Mouse (Mus musculus) G1E (cell line): ENCODE data around the gene 4930455H04Rik. TPM values are rescaled to one million over a fixed set of nuclear protein-coding genes. Genes with fewer than 3 reads are reported as not detected.

Experiments
- ATAC-seq: 2 replicates; pipeline ENCODE4 v1.8.0; 2016; ENCODE audit warnings: mild to moderate bottlenecking; ENCODE audit not compliant: insufficient number of reproducible peaks, poor library complexity, low FRiP score, severe bottlenecking; ENCODE audit errors: extremely low read depth
- DNase-seq: peaks from one replicate; pipeline ENCODE4 v3.0.0; 2012; ENCODE audit warnings: low spot score
- H3K27me3 ChIP-seq: 2 replicates; pipeline ENCODE4 v1.6.1; 2012; ENCODE audit warnings: mild to moderate bottlenecking, low read length, inconsistent platforms; ENCODE audit not compliant: insufficient read depth
- H3K36me3 ChIP-seq: replicated peaks from 2 replicates; pipeline ENCODE3; 2012; ENCODE audit warnings: mild to moderate bottlenecking, inconsistent platforms
- H3K4me1 ChIP-seq: 2 replicates; pipeline ENCODE4 v1.6.1; 2012; ENCODE audit warnings: low read depth, low read length, inconsistent platforms, mixed read lengths; ENCODE audit not compliant: insufficient read depth
- H3K4me3 ChIP-seq: 2 replicates; pipeline ENCODE4 v1.5.1; 2012; ENCODE audit warnings: low read depth, mild to moderate bottlenecking, inconsistent platforms, low read length, moderate library complexity, mixed read lengths
- H3K9me3 ChIP-seq: replicated peaks from 2 replicates; pipeline ENCODE4 v1.6.1; 2012; ENCODE audit warnings: inconsistent platforms
- CTCF ChIP-seq: IDR thresholded peaks from 2 replicates; pipeline ENCODE4 v1.5.1; 2012; ENCODE audit warnings: low read depth, low read length, inconsistent platforms, mixed read lengths
- GATA1 ChIP-seq: IDR thresholded peaks from 2 replicates; pipeline ENCODE4 v1.6.1; 2012; ENCODE audit warnings: borderline replicate concordance, low read length, inconsistent platforms, mixed read lengths
- GATA2 ChIP-seq: IDR thresholded peaks from 2 replicates; pipeline ENCODE4 v1.6.1; 2012; ENCODE audit warnings: low read depth, low read length, inconsistent platforms, borderline replicate concordance
- POLR2AphosphoS5 ChIP-seq: IDR thresholded peaks from 2 replicates; pipeline ENCODE4 v1.6.1; 2012; ENCODE audit warnings: low read depth, low read length, inconsistent platforms; ENCODE audit not compliant: insufficient replicate concordance
- TAL1 ChIP-seq: conservative IDR thresholded peaks from 2 replicates; pipeline ENCODE4 v1.6.1; 2012; ENCODE audit warnings: low read depth, low read length, inconsistent platforms, mixed read lengths
- polyA plus RNA-seq: library from polyadenylated mRNA; stranded (reverse); fragments of >175 nt; gene quantifications from 2 replicates; pipeline ENCODE4 v1.2.3, GENCODE M21; 2012
- total RNA-seq, 2 experiments: library from RNA; stranded (forward) in 1 of 2; stranded (reverse) in 1 of 2; fragments of 200-1000 nt in 1 of 2; fragments of >200 nt in 1 of 2; fragmentation: Nextera tagmentation in 1 of 2; gene quantifications; 2 replicates each; pipeline ENCODE4 v1.2.3; 2014 to 2017

The 4930455H04Rik gene
- total and polyA plus RNA-seq, 3 experiments = not detected

DNA sequence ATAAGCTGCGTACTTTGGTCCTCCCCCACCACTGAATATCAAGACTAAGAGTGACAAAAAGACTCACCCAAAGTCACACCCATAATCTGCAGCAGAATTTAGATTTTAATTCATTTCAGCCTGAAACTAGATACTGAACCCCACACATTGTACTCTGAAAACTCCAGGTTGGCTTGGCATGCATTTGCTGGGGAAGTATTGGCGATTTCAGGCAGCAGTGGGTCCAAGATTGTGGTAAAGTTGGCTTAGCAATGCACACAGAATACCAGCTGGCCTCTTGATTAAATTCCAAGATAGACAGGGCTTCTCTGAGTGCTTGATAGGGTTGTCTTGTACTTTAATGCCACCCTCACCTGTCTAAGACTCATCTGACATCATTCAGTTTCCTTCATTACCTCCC lies 24.9 kb downstream of the 4930455H04Rik start:
- DNase-seq (no peak), ATAC-seq (no peak)
- H3K27me3 ChIP-seq = peaks cover 5% of the 10 kb centered on the region; the same call in 1 of the 2 replicates
- H3K4me1 ChIP-seq = no peaks in the 10 kb centered on the region
- TF ChIP-seq POLR2AphosphoS5 (no peak), TAL1 (no peak), CTCF (no peak), GATA2 (no peak), GATA1 (no peak)
- H3K4me3 ChIP-seq = no peak overlapping the region
- no peaks in the 10 kb centered on the region for H3K9me3 ChIP-seq
- H3K36me3 ChIP-seq = no peaks in the 10 kb centered on the region

DNA sequence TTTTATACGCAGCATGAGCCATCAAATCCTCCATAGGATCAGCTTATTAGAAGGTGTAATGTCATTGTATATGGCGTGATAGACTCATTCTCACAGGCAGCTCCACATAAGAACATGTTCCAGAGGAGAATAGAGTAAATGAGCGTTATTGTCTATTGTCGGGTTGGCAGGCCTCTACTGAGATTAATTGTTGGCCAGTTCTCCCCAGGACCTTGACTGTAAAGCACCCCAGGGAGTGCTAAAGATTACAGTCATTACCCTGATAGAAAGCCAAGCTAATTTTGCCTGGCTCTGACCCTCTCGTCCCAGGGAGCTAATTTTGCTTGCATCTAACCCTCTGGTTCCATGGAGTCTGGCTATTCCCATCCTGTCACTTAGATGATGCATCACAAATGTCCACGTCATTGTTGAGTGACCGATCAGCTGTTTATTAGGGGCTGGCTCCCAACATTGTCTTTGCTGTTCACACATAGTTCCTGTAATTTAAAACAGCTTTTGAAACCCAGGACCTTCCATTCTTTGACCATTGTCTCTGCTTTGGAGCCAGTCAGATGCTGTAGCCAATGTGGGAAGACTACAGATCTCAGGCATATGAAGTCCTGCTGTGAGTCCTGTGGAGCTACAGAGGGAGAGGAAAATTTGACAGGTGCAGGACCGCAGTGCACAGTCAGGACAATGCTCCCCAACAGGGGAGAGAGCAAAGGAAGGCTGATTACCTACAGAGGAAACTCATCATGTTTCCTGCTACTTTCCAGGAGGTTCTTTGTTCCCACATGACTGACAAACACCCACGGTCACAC lies 33.8 kb downstream of the 4930455H04Rik start:
- Histone ChIP-seq H3K36me3 (no peaks in the 10 kb centered on the region), H3K4me1 (no peaks in the 10 kb centered on the region), H3K27me3 (no peaks in the 10 kb centered on the region), H3K4me3 (no peak overlapping the region), H3K9me3 (no peaks in the 10 kb centered on the region)
- ATAC-seq (no peak), DNase-seq (no peak)
- no peak for TF ChIP-seq GATA2
- no peak for TF ChIP-seq TAL1
- no peak for TF ChIP-seq GATA1
- no peak for TF ChIP-seq CTCF
- TF ChIP-seq POLR2AphosphoS5 = no peak

DNA sequence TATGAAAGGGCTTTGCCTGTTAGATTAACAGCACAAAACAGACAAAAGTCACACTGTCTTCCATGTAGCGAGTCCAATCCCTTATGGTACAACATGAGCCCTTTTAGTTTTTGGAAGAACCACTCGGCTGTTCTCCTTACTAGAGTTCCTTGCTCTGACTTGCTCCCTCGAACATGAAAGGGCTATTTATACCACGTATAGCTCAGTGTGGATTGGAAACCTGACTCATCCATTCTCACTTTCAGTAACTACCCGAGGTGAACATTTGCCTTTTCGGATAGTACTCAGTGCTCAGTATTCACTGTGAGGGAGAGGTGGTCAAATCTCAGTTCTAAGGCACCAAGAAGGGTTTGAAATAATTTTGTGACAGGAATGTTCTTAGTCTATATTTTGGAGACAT lies 35.3 kb downstream of the 4930455H04Rik start:
- Histone ChIP-seq H3K4me1 (no peaks in the 10 kb centered on the region), H3K9me3 (no peaks in the 10 kb centered on the region), H3K36me3 (no peaks in the 10 kb centered on the region), H3K4me3 (no peak overlapping the region), H3K27me3 (no peaks in the 10 kb centered on the region)
- TF ChIP-seq TAL1 (no peak), GATA1 (no peak), CTCF (no peak), POLR2AphosphoS5 (no peak), GATA2 (no peak)
- ATAC-seq (no peak), DNase-seq (no peak)

DNA sequence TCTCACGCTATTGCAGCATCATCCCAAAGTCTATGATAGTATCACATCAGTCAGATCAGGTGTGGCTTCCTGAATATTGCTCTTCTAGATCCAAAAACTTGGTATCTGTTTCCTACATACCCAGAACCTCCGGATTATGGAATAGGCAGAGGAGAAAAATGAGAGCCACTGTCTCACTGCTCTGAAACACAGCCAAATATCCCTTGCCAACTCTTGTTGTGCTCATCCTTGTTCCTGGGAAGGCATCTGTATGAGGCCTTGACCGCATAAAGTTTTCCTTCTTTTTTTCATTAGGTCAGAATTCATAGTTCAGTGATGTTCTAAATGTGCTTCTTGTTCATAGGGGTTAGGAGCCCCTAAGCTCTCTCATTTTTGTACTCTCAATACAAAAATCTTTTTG lies 38.6 kb downstream of the 4930455H04Rik start:
- DNase-seq (no peak), ATAC-seq (no peak)
- H3K9me3 ChIP-seq = no peaks in the 10 kb centered on the region
- TF ChIP-seq TAL1 (no peak), CTCF (no peak), GATA1 (no peak), POLR2AphosphoS5 (no peak)
- no peaks in the 10 kb centered on the region for H3K4me1 ChIP-seq
- H3K4me3 ChIP-seq = no peak overlapping the region
- H3K27me3 ChIP-seq = no peaks in the 10 kb centered on the region
- H3K36me3 ChIP-seq = no peaks in the 10 kb centered on the region

DNA sequence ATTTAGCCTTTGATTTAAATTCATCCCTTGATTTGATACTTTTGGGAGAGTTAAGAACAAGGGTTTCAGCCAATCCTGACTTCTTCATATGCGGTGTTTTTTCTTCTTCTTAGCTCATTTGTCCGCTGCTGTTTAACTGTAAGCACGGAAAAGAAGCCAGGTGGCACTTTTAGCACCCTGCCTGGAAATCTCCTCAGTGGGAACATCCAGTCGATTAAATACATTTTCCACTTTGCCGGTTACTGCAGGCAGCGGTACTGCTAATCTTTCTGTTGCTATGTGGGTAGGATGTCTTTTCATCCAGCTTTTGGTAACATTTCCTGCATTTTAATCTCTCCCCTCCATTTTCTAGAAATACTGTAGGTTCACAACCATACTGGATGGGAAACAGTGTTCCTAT lies 39.3 kb downstream of the 4930455H04Rik start:
- H3K4me1 ChIP-seq = no peaks in the 10 kb centered on the region
- H3K9me3 ChIP-seq = no peaks in the 10 kb centered on the region
- H3K36me3 ChIP-seq = no peaks in the 10 kb centered on the region
- no peak for TF ChIP-seq CTCF
- TF ChIP-seq POLR2AphosphoS5 = no peak
- TF ChIP-seq TAL1 = no peak
- TF ChIP-seq GATA1 = no peak
- no peak for TF ChIP-seq GATA2
- no peaks in the 10 kb centered on the region for H3K27me3 ChIP-seq
- DNase-seq (no peak), ATAC-seq (no peak)
- no peak overlapping the region for H3K4me3 ChIP-seq

DNA sequence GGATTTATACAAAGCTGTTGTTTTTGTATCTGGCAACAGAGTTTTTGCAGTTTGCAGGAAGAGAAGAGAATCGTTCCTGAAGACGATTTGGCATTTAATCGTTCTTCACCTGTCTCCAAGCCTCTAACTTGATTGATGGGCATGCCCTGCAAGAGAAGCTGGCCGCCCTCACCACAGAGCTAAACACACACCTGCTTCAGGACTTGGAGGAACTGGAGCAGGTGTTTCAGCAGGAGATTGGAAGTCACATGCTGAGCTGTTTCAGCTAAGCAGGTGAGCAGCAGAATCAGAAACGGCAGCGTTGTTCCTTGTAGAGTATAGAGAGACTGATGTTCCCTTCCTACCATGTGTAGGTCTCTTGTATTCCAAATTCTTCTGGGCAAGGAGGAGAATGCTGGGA lies 42.1 kb downstream of the 4930455H04Rik start:
- no peak for ATAC-seq
- TF ChIP-seq CTCF = no peak
- TF ChIP-seq POLR2AphosphoS5 = no peak
- no peak for TF ChIP-seq GATA1
- TF ChIP-seq TAL1 = no peak
- no peak for TF ChIP-seq GATA2
- no peak for DNase-seq

DNA sequence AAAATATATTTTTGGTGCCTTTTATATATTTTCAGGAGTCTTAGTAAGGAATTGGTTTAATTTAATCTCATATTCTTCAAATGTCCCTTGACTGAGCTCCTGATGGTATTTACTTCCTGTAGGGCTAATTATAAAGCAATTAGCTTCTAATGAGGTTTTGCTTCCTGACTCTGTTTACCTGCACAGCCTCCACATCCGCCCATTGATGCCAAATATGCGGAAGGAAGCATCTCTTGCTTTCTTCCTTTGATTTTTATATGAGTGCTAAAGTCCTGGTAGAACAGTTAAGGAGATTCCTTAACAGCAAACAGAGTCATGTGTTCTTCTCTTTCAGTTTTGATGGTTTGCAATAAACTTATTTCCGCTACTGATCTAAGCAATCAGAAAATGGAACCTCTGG lies 52.3 kb downstream of the 4930455H04Rik start:
- Histone ChIP-seq H3K27me3 (no peaks in the 10 kb centered on the region), H3K9me3 (no peaks in the 10 kb centered on the region)
- ATAC-seq = no peak

More for the DNA sequence above, 42.1 kb downstream of the 4930455H04Rik start:
- Histone ChIP-seq H3K36me3 (no peaks in the 10 kb centered on the region), H3K27me3 (no peaks in the 10 kb centered on the region), H3K4me3 (no peak overlapping the region), H3K4me1 (no peaks in the 10 kb centered on the region), H3K9me3 (no peaks in the 10 kb centered on the region)

More for the DNA sequence above, 52.3 kb downstream of the 4930455H04Rik start:
- TF ChIP-seq CTCF (no peak), GATA2 (no peak), GATA1 (no peak), POLR2AphosphoS5 (no peak), TAL1 (no peak)
- no peaks in the 10 kb centered on the region for H3K36me3 ChIP-seq
- no peak for DNase-seq
- no peak overlapping the region for H3K4me3 ChIP-seq
- no peaks in the 10 kb centered on the region for H3K4me1 ChIP-seq
